Mouse (Mus musculus) CH12.LX (cell line): Measurements from ENCODE around the gene Ptx3. TPM values are rescaled to one million over a fixed set of nuclear protein-coding genes. Genes with fewer than 3 reads are reported as not detected.

Source experiments
- DNase-seq: peaks from one replicate; pipeline ENCODE4 v3.0.0-alpha.2; 2013; ENCODE audit errors: extremely low read depth
- H3K27ac ChIP-seq: 2 replicates; pipeline ENCODE4 v1.5.1; 2012; ENCODE audit warnings: low read depth, mild to moderate bottlenecking, control low read depth, moderate library complexity; ENCODE audit not compliant: insufficient read depth
- H3K27me3 ChIP-seq: replicated peaks from 2 replicates; pipeline ENCODE3; 2012; ENCODE audit warnings: inconsistent platforms
- H3K36me3 ChIP-seq, 2 experiments: replicated peaks in 1 of 2; 2 replicates each; pipeline versions ENCODE3 to v1.6.1; 2012; ENCODE audit warnings: inconsistent platforms in 1 of 2, low read length in 1 of 2, mild to moderate bottlenecking in 1 of 2, mixed read lengths in 1 of 2, moderate library complexity in 1 of 2; ENCODE audit not compliant: control insufficient read depth in 1 of 2, insufficient read depth in 1 of 2
- H3K4me1 ChIP-seq, 2 experiments: 2 replicates each; pipeline ENCODE4 v1.6.1; 2012; ENCODE audit warnings: inconsistent platforms in 1 of 2, moderate library complexity in 1 of 2; ENCODE audit not compliant: insufficient read depth in 2 of 2, control insufficient read depth in 1 of 2
- H3K4me2 ChIP-seq: 2 replicates; pipeline ENCODE4 v1.6.1; 2012; ENCODE audit warnings: low read depth, mild to moderate bottlenecking, control low read depth; ENCODE audit not compliant: poor library complexity, insufficient read depth, severe bottlenecking
- H3K4me3 ChIP-seq, 3 experiments: fragments of 150-350 bp in 1 of 3; sonication (generic) in 1 of 3; replicated peaks in 1 of 3; 2 replicates each; pipeline versions ENCODE3 to v1.5.1; 2011 to 2012; ENCODE audit warnings: low read depth in 2 of 3, low read length in 2 of 3, mild to moderate bottlenecking in 2 of 3, moderate library complexity in 2 of 3, control low read depth in 1 of 3, improper control_type of control experiment in 1 of 3, inconsistent platforms in 1 of 3, mixed read lengths in 1 of 3; ENCODE audit not compliant: poor library complexity in 1 of 3
- H3K79me2 ChIP-seq: replicated peaks from 2 replicates; pipeline ENCODE4 v1.6.1; 2012; ENCODE audit warnings: mild to moderate bottlenecking, moderate library complexity; ENCODE audit not compliant: control insufficient read depth, poor library complexity, insufficient read depth, severe bottlenecking; ENCODE audit errors: extremely low read depth
- H3K9ac ChIP-seq: 2 replicates; pipeline ENCODE4 v1.6.1; 2012; ENCODE audit warnings: low read depth, mild to moderate bottlenecking, control low read depth, moderate library complexity; ENCODE audit not compliant: insufficient read depth
- H3K9me3 ChIP-seq: replicated peaks from 2 replicates; pipeline ENCODE3; 2012; ENCODE audit warnings: low read length, inconsistent platforms, mixed read lengths
- CHD1 ChIP-seq: IDR thresholded peaks from 2 replicates; pipeline ENCODE4 v1.6.1; 2012; ENCODE audit warnings: low read depth, low read length, improper control_type of control experiment, inconsistent platforms
- E2F4 ChIP-seq: IDR thresholded peaks from 2 replicates; pipeline ENCODE4 v1.6.1; 2011; ENCODE audit warnings: low read depth, low read length, improper control_type of control experiment; ENCODE audit not compliant: insufficient replicate concordance
- ELF1 ChIP-seq: IDR thresholded peaks from 2 replicates; pipeline ENCODE4 v1.6.1; 2014; ENCODE audit warnings: low read depth, mild to moderate bottlenecking, inconsistent platforms, low read length, improper control_type of control experiment
- EP300 ChIP-seq: IDR thresholded peaks from 2 replicates; pipeline ENCODE4 v1.6.1; 2011; ENCODE audit warnings: low read length, improper control_type of control experiment
- GABPA ChIP-seq: IDR thresholded peaks from 2 replicates; pipeline ENCODE4 v1.6.1; 2012; ENCODE audit warnings: low read depth, low read length, improper control_type of control experiment, inconsistent platforms; ENCODE audit not compliant: insufficient replicate concordance
- JUND ChIP-seq: conservative IDR thresholded peaks from 2 replicates; pipeline ENCODE4 v1.6.1; 2011; ENCODE audit warnings: low read depth, low read length, improper control_type of control experiment
- MAFK ChIP-seq: IDR thresholded peaks from 2 replicates; pipeline ENCODE4 v1.6.1; 2011; ENCODE audit warnings: low read length, improper control_type of control experiment; ENCODE audit not compliant: insufficient replicate concordance
- MAX ChIP-seq: IDR thresholded peaks from 2 replicates; pipeline ENCODE4 v1.6.1; 2011; ENCODE audit warnings: low read length, improper control_type of control experiment
- NELFE ChIP-seq: IDR thresholded peaks from 2 replicates; pipeline ENCODE4 v1.6.1; 2011; ENCODE audit warnings: low read depth, low read length, improper control_type of control experiment
- NRF1 ChIP-seq: IDR thresholded peaks from 2 replicates; pipeline ENCODE4 v1.6.1; 2014; ENCODE audit warnings: low read depth, mild to moderate bottlenecking, inconsistent platforms, low read length, improper control_type of control experiment, moderate library complexity
- POLR2A ChIP-seq: IDR thresholded peaks from 2 replicates; pipeline ENCODE4 v1.6.1; 2011; ENCODE audit warnings: low read depth, mild to moderate bottlenecking, improper control_type of control experiment, low read length
- POLR2AphosphoS2 ChIP-seq: IDR thresholded peaks from 2 replicates; pipeline ENCODE4 v1.6.1; 2011; ENCODE audit warnings: low read depth, low read length, improper control_type of control experiment
- RCOR1 ChIP-seq: conservative IDR thresholded peaks from 2 replicates; pipeline ENCODE4 v1.6.1; 2012; ENCODE audit warnings: low read depth, mild to moderate bottlenecking, inconsistent platforms, low read length, improper control_type of control experiment
- TCF12 ChIP-seq: IDR thresholded peaks from 2 replicates; pipeline ENCODE4 v1.6.1; 2014; ENCODE audit warnings: low read depth, mild to moderate bottlenecking, inconsistent platforms, low read length, improper control_type of control experiment
- UBTF ChIP-seq: IDR thresholded peaks from 2 replicates; pipeline ENCODE4 v1.6.1; 2012; ENCODE audit warnings: low read depth, mild to moderate bottlenecking, inconsistent platforms, low read length, improper control_type of control experiment, moderate library complexity
- USF1 ChIP-seq: IDR thresholded peaks from 2 replicates; pipeline ENCODE4 v1.6.1; 2014; ENCODE audit warnings: low read depth, mild to moderate bottlenecking, inconsistent platforms, low read length, improper control_type of control experiment
- USF2 ChIP-seq: conservative IDR thresholded peaks from 2 replicates; pipeline ENCODE4 v1.6.1; 2011; ENCODE audit warnings: low read depth, low read length, improper control_type of control experiment
- ZC3H11A ChIP-seq: IDR thresholded peaks from 2 replicates; pipeline ENCODE4 v1.6.1; 2012; ENCODE audit warnings: low read depth, mild to moderate bottlenecking, inconsistent platforms, low read length, improper control_type of control experiment
- ZKSCAN1 ChIP-seq: IDR thresholded peaks from 2 replicates; pipeline ENCODE4 v1.6.1; 2012; ENCODE audit warnings: low read depth, inconsistent platforms, low read length, improper control_type of control experiment, borderline replicate concordance
- ZMIZ1 ChIP-seq: IDR thresholded peaks from 2 replicates; pipeline ENCODE4 v1.6.1; 2012; ENCODE audit warnings: low read depth, mild to moderate bottlenecking, inconsistent platforms, low read length, improper control_type of control experiment
- dilution Hi-C: fragments of 300-500 bp; cut with MboI; formaldehyde crosslinking; loops from 2 replicates; pipeline ENCODE4 v1.14.3; 2020; ENCODE audit warnings: low sequenced_read_pairs; ENCODE audit not compliant: extremely low pct_unique_long_range_greater_than_20kb, extremely low pct_ligation_motif_present
- in situ Hi-C: fragments of 300-500 bp; cut with MboI; formaldehyde crosslinking; loops from 3 replicates; pipeline ENCODE4 v1.14.3; 2019; ENCODE audit warnings: low sequenced_read_pairs, low pct_ligation_motif_present, low pct_unique_long_range_greater_than_20kb, mixed read lengths
- polyA plus RNA-seq: library from polyadenylated mRNA; unstranded; fragments of >175 nt; gene quantifications from 2 replicates; pipeline ENCODE4 v1.2.1, GENCODE M21; 2012; ENCODE audit warnings: low read depth; ENCODE audit not compliant: insufficient read length
- total RNA-seq, 2 experiments: library from RNA; depleted of rRNA; stranded (reverse); fragments of 300-350 nt in 1 of 2; fragments of >200 nt in 1 of 2; gene quantifications; 2 replicates each; pipeline ENCODE4 v1.2.3; 2012 to 2014

The Ptx3 gene
- total RNA-seq (2012; rRNA removed) (not detected in 2 replicates), total RNA-seq (2014; rRNA removed) (not detected in 2 replicates), polyA plus RNA-seq (not detected in 2 replicates)

GRCm38 (mm10) chr3:66219655-66220191 is at the start of gene Ptx3:
Ptx3 (plus strand) TSS chr3:66219910.
- dilution Hi-C loops, result no loop called here
- peaks cover 0 to 3% of the 10 kb centered on the region in 2 experiments; a peak in 2 of 4 replicates for H3K4me1 ChIP-seq
- no peaks in the 10 kb centered on the region for H3K79me2 ChIP-seq
- no peak within 1 kb of the TSS for H3K27ac ChIP-seq
- no peak for TF ChIP-seq NELFE
- no peak for TF ChIP-seq MAFK
- no peak for TF ChIP-seq ZKSCAN1
- TF ChIP-seq ZC3H11A, result no peak
- H3K9me3 ChIP-seq, result peaks cover 5% of the 10 kb centered on the region
- in situ Hi-C loops, result no loop called here
- no peaks in the 10 kb centered on the region for H3K27me3 ChIP-seq
- DNase-seq, result no peak
- no peak within 1 kb of the TSS for H3K4me3 ChIP-seq
- H3K36me3 ChIP-seq, result no peaks in the 10 kb centered on the region
- H3K4me2 ChIP-seq, result no peak within 1 kb of the TSS
- H3K9ac ChIP-seq, result no peak within 1 kb of the TSS

- Histone ChIP-seq H3K9ac (no peak overlapping the region), H3K27ac (no peak overlapping the region), H3K9me3 (no peaks in the 10 kb centered on the region), H3K27me3 (no peaks in the 10 kb centered on the region), H3K36me3 (no peaks in the 10 kb centered on the region), H3K4me2 (no peak overlapping the region), H3K4me3 (no peak overlapping the region), H3K4me1 (no peaks in the 10 kb centered on the region), H3K79me2 (no peaks in the 10 kb centered on the region)
- no peak for TF ChIP-seq NRF1
- TF ChIP-seq EP300, result no peak
- TF ChIP-seq USF2, result no peak
- TF ChIP-seq USF1, result no peak
- no peak for TF ChIP-seq JUND
- TF ChIP-seq UBTF, result no peak
- TF ChIP-seq E2F4, result no peak
- no peak for TF ChIP-seq TCF12
- TF ChIP-seq CHD1, result no peak
- no peak for TF ChIP-seq ZC3H11A
- no peak for TF ChIP-seq ZMIZ1
- no peak for TF ChIP-seq POLR2A
- TF ChIP-seq RCOR1, result no peak
- TF ChIP-seq POLR2AphosphoS2, result no peak
- TF ChIP-seq ELF1, result no peak
- TF ChIP-seq MAX, result no peak
- no peak for TF ChIP-seq GABPA
- in situ Hi-C loops, result no loop called here
- DNase-seq, result no peak
- dilution Hi-C loops, result no loop called here
Observed at GRCm38 (mm10) chr3:66172907-66173306, 46.8 kb upstream of the Ptx3 start.
